Mouse (Mus musculus) cerebellum, postnatal 25 days (tissue): ENCODE results near the gene Olfr877.
A peak's percentile ranks its signal among the peaks of the same experiment; 100 is the strongest.

Experiments
- DNase-seq, 2 experiments: peaks; one replicate each; pipeline ENCODE4 v3.0.0; 2021; ENCODE audit warnings: mixed read lengths in 2 of 2

The Olfr877 gene

GRCm38 (mm10) chr9:37853969-37854368 lies at the start of gene Olfr877:
Gene Olfr877 (plus strand): TSS chr9:37854269.
- no peak for DNase-seq

DNA sequence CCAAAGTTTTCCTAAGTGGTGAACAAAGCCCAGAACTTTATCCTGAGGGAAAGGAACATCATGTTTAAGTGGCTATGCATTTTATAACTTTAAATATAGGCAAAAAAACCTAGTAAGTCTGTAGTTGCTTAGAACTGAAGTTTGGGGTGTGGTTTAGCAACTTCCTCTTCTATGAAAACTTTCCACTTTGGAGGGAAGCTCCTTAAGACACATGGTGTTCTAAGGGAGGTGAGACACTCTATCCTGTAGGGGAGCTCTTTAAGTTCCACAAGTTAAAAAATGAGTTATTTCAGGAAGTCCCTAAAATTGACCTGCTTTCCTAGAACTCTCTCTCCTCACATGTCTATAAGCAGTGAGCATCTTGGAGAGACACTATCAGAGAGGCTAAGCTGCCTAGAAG lies 46.8 kb upstream of the Olfr877 start:
- DNase-seq, result no peak

DNA sequence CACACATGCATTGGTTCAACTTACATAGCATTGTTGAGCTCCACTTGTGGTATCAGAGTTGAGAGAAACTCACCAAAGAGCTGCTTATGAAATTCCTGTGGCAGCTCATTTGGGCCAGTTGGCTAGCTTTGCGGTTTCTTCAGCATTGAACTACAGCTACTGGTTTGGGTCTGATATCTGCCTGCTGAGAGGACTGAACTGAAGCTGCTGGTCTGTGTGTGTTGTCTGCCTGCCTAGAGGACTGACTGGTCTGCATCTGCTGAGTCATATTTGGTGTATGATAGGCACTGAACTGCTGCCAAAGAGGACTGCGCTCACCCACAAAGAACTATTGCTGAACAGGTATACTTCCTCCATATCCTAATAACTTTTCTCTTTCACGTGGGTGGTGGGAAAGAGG lies 45.6 kb upstream of the Olfr877 start:
- no peak for DNase-seq

- peak in 1 of 2 experiments; percentile 9 for DNase-seq
Measured at GRCm38 (mm10) chr9:37808976-37809375, 45.1 kb upstream of the Olfr877 start.

GRCm38 (mm10) chr9:37814696-37815095 lies 39.4 kb upstream of the Olfr877 start:
- no peak for DNase-seq

DNA sequence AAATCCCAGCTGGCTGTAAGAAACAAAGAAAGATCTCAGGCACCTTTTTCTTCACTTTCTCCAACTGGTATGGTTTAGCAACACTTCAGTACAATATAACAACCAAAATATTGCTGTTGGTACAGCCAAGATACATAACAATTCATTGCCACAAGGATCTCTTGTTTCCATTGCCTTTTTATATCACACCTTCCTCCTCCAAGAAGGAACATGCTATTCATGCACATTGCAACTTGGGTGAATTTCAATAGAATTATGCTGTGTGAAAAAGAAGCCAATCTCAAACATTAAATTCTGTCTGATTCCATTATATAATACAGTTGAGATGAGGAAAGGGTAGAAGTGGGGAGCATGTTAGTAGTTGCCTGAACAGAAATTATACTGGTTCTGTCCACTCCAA lies 24.2 kb upstream of the Olfr877 start:
- no peak for DNase-seq

DNA sequence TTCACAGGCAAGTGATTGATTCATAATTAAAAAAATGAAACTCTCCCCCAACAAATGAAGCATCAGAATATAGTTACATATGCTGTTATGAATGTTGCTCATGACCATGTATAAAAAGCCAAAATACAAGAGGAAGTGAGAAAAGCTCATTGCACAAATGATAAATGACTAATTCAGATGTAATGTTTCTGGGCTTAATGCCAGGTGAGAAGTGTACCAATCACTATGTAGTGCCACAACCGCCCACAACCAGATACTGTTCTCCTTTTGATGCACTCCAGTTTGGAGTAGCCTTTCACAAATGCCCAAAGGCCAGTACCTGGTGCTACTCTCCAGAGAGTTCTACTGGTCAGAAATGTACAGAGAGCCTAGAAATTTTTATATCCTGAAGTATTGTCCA lies 20.7 kb upstream of the Olfr877 start:
- no peak for DNase-seq

DNA sequence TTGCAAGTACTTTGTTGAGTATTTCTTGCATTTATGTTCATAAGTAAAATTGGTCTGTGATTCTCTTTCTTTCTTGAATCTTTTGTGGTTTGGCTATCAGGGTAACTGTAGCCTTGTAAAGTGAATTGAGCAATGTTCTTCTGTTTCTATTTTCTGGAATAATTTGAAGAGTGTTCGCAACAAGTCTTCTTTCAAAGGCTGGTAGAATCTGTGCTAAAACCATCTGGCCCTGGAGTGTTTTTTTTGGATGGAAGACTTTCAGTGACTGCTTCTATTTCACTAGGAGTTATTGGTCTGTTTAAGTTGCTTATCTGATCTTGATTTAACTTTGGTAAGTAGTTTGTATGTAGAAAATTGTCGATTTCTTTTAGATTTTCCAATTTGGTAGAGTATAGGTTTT lies 4.8 kb upstream of the Olfr877 start:
- DNase-seq, result no peak

DNA sequence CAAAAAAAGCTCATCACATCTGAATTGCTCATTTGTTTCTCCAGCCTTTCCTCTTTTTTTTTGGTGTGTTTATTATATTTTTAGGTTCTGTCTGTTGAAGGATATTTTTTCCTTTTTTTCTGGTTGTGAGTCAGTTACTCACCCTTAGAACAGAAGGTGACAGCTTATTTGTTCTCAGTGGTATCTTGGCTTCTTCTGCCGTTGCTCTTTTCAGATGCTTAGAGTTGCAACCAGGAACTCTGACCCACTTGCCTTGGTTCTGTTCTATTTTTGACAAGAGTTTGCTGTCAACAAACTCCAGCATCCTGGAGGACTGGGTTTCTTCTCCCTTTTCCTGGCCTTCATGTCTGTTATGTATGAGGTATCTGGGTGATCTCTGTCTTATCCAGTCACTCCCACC lies 9.3 kb downstream of the Olfr877 start:
- DNase-seq, result no peak

DNA sequence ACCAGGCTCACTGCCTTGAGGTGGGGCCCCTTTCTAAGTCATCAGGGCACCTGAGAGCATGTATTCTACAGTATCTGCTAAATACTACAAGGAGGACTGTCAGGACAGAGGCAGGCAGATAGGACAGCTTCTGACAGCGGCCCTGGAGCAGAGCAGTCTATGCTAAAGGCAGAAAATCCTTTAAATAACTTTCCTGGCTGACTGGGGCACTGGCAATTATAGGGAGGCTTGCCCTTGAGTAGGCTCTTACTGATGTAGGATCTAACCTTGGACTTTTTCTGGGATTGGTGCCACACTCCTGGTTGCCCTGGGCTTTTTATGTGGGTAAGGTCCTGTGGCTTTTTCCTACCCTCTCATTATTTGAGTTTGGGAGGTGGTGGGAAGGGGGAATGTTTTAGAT lies 16.2 kb downstream of the Olfr877 start:
- DNase-seq, result no peak

DNA sequence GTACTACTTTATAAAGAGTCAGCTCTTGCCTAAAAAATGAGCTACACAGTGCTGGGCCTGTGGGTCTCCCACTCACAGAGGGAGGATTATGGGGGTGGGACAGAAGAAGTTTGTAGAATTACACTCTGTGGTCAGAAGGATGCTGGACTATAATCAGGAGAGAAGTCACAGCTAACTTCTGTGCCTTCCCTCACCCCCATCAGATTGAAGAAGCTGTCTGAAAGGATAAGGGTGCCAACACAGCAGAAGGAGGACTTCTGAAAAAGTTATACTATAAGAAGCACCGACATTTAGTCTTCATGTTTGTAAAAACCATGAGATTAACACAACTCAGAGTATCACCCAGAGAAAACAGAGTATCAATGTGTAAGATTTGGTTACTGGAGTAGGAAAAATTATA lies 17.0 kb downstream of the Olfr877 start:
- DNase-seq, result no peak

DNA sequence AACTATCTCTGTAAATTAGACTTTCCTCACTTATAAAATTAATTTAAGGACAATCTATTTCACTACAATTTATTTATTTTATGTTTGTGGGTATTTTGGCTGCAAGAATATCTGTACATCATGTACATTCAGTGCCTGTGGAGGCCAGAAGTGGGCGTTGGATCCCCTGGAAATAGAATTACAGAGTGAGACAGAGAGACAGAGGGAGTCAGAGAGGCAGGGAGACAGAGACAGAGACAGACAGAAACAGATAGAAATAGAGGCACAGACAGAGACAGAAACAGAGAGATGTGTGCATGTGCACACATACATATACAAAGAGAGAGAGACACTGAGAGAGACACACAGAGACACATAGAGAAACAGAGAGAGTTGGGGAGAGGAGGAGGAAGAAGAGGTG lies 17.5 kb downstream of the Olfr877 start:
- DNase-seq, result no peak

DNA sequence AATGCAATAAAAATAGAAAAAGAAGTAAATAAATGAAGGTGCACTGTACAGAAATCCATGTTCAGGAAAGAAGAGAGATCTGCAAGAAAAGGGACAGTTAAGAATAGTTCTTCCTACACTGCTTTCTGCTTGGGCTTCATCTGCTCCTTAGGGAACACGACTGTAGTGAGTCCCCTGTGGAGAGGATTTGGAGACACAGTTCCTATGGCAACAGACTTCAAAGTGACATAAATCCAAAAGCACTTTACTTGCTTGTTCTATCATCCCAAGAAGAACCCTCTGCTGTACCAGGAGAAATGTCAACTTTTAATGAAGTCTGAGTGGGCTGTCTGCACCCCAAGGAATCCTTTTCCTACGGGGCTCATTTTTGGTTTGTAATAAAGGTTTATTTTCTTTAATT lies 36.9 kb downstream of the Olfr877 start:
- DNase-seq, result no peak

GRCm38 (mm10) chr9:37896661-37897060 lies 42.6 kb downstream of the Olfr877 start, which contains the start of gene Olfr145:
Gene Olfr145 (plus strand): TSS chr9:37896724.
- no peak for DNase-seq

DNA sequence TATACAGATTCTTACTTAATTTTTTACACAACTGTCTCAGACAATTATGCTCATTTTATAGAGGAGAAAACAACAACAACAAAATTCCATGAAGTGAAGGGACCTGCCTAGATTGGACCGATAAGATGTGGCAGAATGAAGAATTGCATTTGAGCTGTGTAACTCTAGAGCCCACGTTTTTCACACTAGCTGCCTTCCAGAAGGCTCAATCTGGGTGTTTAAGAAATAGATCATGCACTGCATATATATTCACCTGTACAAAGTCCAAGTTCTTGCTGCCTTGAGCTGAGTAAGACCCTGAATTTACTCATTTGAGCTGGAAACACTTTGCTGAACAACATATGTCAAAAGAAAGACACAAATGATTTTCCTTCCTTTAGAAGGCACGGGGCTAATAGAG lies 51.5 kb downstream of the Olfr877 start:
- DNase-seq, result no peak
